Mouse (Mus musculus) hindbrain, embryonic 15.5 days (tissue): ENCODE results near the gene Lrmda. TPM values are rescaled to one million over a fixed set of nuclear protein-coding genes. Genes with fewer than 3 reads are reported as not detected.

Source experiments
- ATAC-seq: fragments of 200-750 bp; cut with Nextera tagmentation; 2 replicates; pipeline ENCODE4 v1.8.0; 2017; ENCODE audit warnings: low read depth, moderate number of reproducible peaks, moderate TSS enrichment; ENCODE audit not compliant: low FRiP score
- H3K27ac ChIP-seq: fragments of 300-500 bp; sonication (generic); replicated peaks from 2 replicates; pipeline ENCODE4 v1.5.1; 2015; ENCODE audit warnings: mild to moderate bottlenecking, inconsistent platforms
- H3K27me3 ChIP-seq: fragments of 300-500 bp; sonication (generic); 2 replicates; pipeline ENCODE4 v1.6.1; 2015; ENCODE audit warnings: control low read depth, inconsistent platforms
- H3K36me3 ChIP-seq: fragments of 300-500 bp; sonication (generic); 2 replicates; pipeline ENCODE4 v1.6.1; 2015; ENCODE audit warnings: control low read depth, inconsistent platforms
- H3K4me1 ChIP-seq: fragments of 300-500 bp; sonication (generic); replicated peaks from 2 replicates; pipeline ENCODE4 v1.6.1; 2015; ENCODE audit warnings: control low read depth, inconsistent platforms
- H3K4me2 ChIP-seq: fragments of 300-500 bp; sonication (generic); 2 replicates; pipeline ENCODE4 v1.6.1; 2015; ENCODE audit warnings: moderate library complexity, mild to moderate bottlenecking, inconsistent platforms
- H3K4me3 ChIP-seq: fragments of 300-500 bp; sonication (generic); 2 replicates; pipeline ENCODE4 v1.5.1; 2015; ENCODE audit warnings: mild to moderate bottlenecking, inconsistent platforms
- H3K9ac ChIP-seq: fragments of 300-500 bp; sonication (generic); 2 replicates; pipeline ENCODE4 v1.6.1; 2015; ENCODE audit warnings: inconsistent platforms
- H3K9me3 ChIP-seq: fragments of 300-500 bp; sonication (generic); 2 replicates; pipeline ENCODE4 v1.6.1; 2016; ENCODE audit warnings: control low read depth, inconsistent platforms
- WGBS: fragments of 180-500 bp; shearing (Covaris S2); methylation state at CpG from one replicate; pipeline ENCODE4 v1.1.7; 2015; 5-methylcytosine and 5-hydroxymethylcytosine counted together
- polyA plus RNA-seq: library from polyadenylated mRNA; unstranded; fragments of >200 nt; fragmentation: Nextera tagmentation; extraction: Ambion mirVana; gene quantifications from 2 replicates; pipeline ENCODE4 v1.2.1, GENCODE M21; 2015

Gene Lrmda
- polyA plus RNA-seq, 1 experiment from 2014 or later = 0.23 TPM

GRCm38 (mm10) chr14:22968705-22969104, 949.2 kb downstream of the Lrmda start:
- no peak overlapping the region for H3K4me3 ChIP-seq
- H3K4me1 ChIP-seq = no peaks in the 10 kb centered on the region
- no peaks in the 10 kb centered on the region for H3K9me3 ChIP-seq
- no peak for ATAC-seq
- no peaks in the 10 kb centered on the region for H3K36me3 ChIP-seq
- 68% methylated on average over 5 of the region's 5 CpGs for WGBS
- no peak overlapping the region for H3K9ac ChIP-seq
- no peak overlapping the region for H3K4me2 ChIP-seq
- no peaks in the 10 kb centered on the region for H3K27me3 ChIP-seq
- H3K27ac ChIP-seq = no peak overlapping the region

- H3K27ac ChIP-seq = no peak overlapping the region
- no peak for ATAC-seq
- H3K4me2 ChIP-seq = no peak overlapping the region
- H3K9ac ChIP-seq = no peak overlapping the region
- H3K9me3 ChIP-seq = no peaks in the 10 kb centered on the region
- H3K4me3 ChIP-seq = no peak overlapping the region
- H3K27me3 ChIP-seq = no peaks in the 10 kb centered on the region
- 82% methylated on average over 2 of the region's 2 CpGs for WGBS
- H3K4me1 ChIP-seq = no peaks in the 10 kb centered on the region
- H3K36me3 ChIP-seq = no peaks in the 10 kb centered on the region
Observed at GRCm38 (mm10) chr14:22986736-22987135, 967.2 kb downstream of the Lrmda start.

- 95% methylated on average over 3 of the region's 3 CpGs for WGBS
- H3K4me1 ChIP-seq = no peaks in the 10 kb centered on the region
- ATAC-seq = no peak
Observed at GRCm38 (mm10) chr14:22988090-22988669, 968.7 kb downstream of the Lrmda start.

GRCm38 (mm10) chr14:22995184-22995935, 975.8 kb downstream of the Lrmda start:
- no peaks in the 10 kb centered on the region for H3K9me3 ChIP-seq
- 77% methylated on average over 8 of the region's 8 CpGs for WGBS
- H3K9ac ChIP-seq = no peak overlapping the region
- ATAC-seq = no peak
- no peaks in the 10 kb centered on the region for H3K4me1 ChIP-seq
- no peak overlapping the region for H3K4me3 ChIP-seq
- no peak overlapping the region for H3K27ac ChIP-seq
- H3K4me2 ChIP-seq = no peak overlapping the region
- no peaks in the 10 kb centered on the region for H3K36me3 ChIP-seq
- H3K27me3 ChIP-seq = no peaks in the 10 kb centered on the region

More at GRCm38 (mm10) chr14:22988090-22988669, 968.7 kb downstream of the Lrmda start:
- no peak overlapping the region for H3K4me2 ChIP-seq
- H3K9ac ChIP-seq = no peak overlapping the region
- H3K36me3 ChIP-seq = no peaks in the 10 kb centered on the region
- H3K4me3 ChIP-seq = no peak overlapping the region
- no peak overlapping the region for H3K27ac ChIP-seq
- no peaks in the 10 kb centered on the region for H3K9me3 ChIP-seq
- no peaks in the 10 kb centered on the region for H3K27me3 ChIP-seq

DNA sequence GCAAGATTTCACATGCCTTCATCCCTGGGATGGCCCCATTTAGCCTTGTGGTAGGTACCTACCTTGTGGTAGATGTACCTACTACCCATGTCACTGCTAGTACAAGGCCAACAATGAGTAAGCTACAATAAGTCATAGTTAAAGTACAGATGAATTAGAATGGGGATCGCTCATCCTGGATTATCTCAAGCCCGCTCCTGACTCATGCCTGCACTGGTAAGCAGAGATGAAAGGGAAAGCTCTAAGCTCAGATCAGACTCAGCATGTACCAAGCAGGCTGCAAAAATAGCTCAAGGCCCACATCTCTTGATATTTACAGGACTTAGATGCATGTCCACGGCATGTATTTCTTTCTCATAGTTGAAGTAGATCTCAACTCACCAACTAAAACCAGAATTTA, 979.4 kb downstream of the Lrmda start:
- no peaks in the 10 kb centered on the region for H3K9me3 ChIP-seq
- no peak overlapping the region for H3K9ac ChIP-seq
- no peak overlapping the region for H3K27ac ChIP-seq
- H3K36me3 ChIP-seq = no peaks in the 10 kb centered on the region
- H3K27me3 ChIP-seq = no peaks in the 10 kb centered on the region
- H3K4me2 ChIP-seq = no peak overlapping the region
- no peak for ATAC-seq
- WGBS = 91% methylated on average over 3 of the region's 3 CpGs
- H3K4me3 ChIP-seq = no peak overlapping the region
- H3K4me1 ChIP-seq = no peaks in the 10 kb centered on the region

- H3K9ac ChIP-seq = no peak overlapping the region
- ATAC-seq = no peak
Observed at GRCm38 (mm10) chr14:23011989-23012388, 992.5 kb downstream of the Lrmda start.

DNA sequence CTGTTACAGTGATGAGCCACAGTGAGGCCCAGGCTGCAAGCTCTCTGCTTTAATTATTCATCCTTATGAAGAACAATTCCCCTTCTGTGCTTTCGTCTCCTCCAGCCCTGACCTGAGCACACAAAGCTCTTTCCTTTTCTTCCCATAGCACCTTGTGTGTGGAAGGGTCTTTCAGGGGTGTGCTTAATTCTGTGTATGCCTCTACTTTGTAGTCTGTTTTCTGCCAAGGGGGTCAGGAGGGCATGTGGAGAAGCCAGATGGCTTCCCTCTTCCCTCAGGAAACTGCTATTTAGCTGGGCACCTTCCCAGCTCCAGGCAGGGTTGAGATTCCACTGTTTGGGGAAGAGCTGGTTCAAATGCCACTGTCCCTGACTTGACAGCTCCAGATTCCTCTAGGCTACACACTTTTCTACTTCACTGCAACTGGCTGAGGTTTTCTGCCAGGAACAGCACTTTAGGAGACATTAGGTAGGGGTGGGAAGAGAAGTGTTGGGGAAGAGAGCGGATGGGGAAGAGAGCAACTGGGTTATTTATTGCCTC, 995.3 kb downstream of the Lrmda start:
- Histone ChIP-seq H3K9me3 (no peaks in the 10 kb centered on the region), H3K27ac (peak overlapping the region; percentile 48), H3K36me3 (no peaks in the 10 kb centered on the region), H3K27me3 (no peaks in the 10 kb centered on the region), H3K4me1 (peaks cover 21% of the 10 kb centered on the region), H3K9ac (no peak overlapping the region), H3K4me2 (0 out of 2 replicates have a peak overlapping the region, but pooled peaks have one; percentile 2), H3K4me3 (no peak overlapping the region)
- peak; percentile 71; the same call in 1 of the 2 replicates for ATAC-seq
- 23% methylated on average over 2 of the region's 2 CpGs for WGBS

More at GRCm38 (mm10) chr14:23011989-23012388, 992.5 kb downstream of the Lrmda start:
- Histone ChIP-seq H3K4me1 (peaks cover 21% of the 10 kb centered on the region), H3K4me2 (no peak overlapping the region), H3K27me3 (no peaks in the 10 kb centered on the region), H3K36me3 (no peaks in the 10 kb centered on the region), H3K27ac (no peak overlapping the region), H3K9me3 (no peaks in the 10 kb centered on the region), H3K4me3 (no peak overlapping the region)
- 86% methylated on average over 1 of the region's 1 CpGs for WGBS

GRCm38 (mm10) chr14:23015321-23016067, 996.0 kb downstream of the Lrmda start:
- Histone ChIP-seq H3K27me3 (no peaks in the 10 kb centered on the region), H3K9ac (no peak overlapping the region), H3K4me1 (peaks cover 21% of the 10 kb centered on the region), H3K9me3 (no peaks in the 10 kb centered on the region), H3K4me2 (peak overlapping the region; percentile 18; the same call in 1 of the 2 replicates), H3K27ac (peak overlapping the region; percentile 48), H3K4me3 (no peak overlapping the region), H3K36me3 (no peaks in the 10 kb centered on the region)
- WGBS = 30% methylated on average over 16 of the region's 16 CpGs
- ATAC-seq = peak; percentile 69

DNA sequence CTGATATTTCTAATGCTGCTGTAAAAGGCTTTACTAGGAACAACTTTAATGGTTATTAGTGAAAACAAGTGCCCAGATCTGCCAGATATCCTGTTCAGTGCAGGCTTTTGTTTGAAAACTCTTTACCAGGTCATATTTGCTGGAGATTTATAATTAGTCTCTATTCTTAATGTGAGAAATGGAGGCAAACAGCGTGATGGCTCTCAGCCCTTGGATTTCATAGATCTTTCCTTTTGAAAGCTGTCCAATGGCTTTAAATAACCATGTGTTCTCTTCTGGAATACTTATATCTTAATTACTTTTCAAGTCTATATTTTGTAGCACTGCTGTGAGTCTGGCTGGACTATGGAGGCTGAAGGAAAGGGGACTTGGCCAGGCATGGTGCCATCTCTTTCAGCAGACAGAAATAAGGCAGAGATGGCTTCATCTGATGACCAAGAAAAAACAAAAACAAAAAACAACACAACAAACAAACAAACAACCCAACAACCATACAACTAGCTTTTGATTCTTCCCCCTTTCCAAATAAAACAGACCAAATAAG, 996.6 kb downstream of the Lrmda start:
- H3K27ac ChIP-seq = peak overlapping the region; percentile 10
- peak overlapping the region; percentile 18; the same call in 1 of the 2 replicates for H3K4me2 ChIP-seq
- ATAC-seq = no peak

DNA sequence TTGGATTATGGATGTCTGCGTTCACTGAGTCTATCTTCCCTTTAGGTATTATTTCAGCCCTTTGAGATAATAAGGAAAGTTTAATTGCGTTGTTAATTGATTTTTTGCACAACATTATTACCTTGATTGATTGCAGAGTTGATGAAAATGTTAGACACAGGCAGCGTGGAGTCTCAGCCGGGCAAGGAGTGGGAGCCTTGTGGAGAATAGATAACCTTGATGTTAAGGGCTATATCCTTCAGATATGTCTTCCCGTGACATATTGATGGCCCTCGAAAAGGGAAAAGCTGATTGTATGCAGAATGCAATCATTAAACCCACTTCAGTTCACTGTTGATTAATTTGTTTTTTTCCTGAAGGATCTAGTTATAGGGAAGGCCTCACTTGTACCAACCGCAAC, 1021.5 kb downstream of the Lrmda start:
- Histone ChIP-seq H3K27ac (no peak overlapping the region), H3K27me3 (no peaks in the 10 kb centered on the region), H3K4me2 (no peak overlapping the region), H3K4me3 (no peak overlapping the region), H3K9me3 (no peaks in the 10 kb centered on the region), H3K4me1 (no peaks in the 10 kb centered on the region), H3K36me3 (no peaks in the 10 kb centered on the region), H3K9ac (no peak overlapping the region)
- no peak for ATAC-seq
- 60% methylated on average over 7 of the region's 7 CpGs for WGBS

More for the DNA sequence above, 996.6 kb downstream of the Lrmda start:
- no peak overlapping the region for H3K4me3 ChIP-seq
- H3K36me3 ChIP-seq = no peaks in the 10 kb centered on the region
- H3K4me1 ChIP-seq = peaks cover 21% of the 10 kb centered on the region
- H3K9me3 ChIP-seq = no peaks in the 10 kb centered on the region
- no peaks in the 10 kb centered on the region for H3K27me3 ChIP-seq
- H3K9ac ChIP-seq = no peak overlapping the region
- 40% methylated on average over 1 of the region's 1 CpGs for WGBS

DNA sequence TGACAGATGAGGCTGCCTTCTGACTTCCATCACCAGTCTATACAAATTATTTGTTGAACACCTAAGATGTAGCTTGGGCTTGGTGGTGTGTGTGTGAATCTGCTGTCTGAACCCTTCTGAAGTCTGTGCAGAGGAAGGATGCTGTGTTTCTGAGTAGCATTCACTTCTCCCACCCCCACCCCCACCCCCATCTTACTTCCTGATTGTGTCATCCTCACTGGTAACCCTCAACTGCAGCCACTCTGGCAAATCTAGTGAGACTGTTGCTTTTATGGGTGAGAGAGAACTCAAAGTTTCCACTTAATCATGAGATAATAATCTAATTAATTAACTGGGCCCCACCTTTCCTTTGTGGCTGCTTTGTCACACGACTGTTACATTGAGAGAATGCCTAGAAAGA, 1025.8 kb downstream of the Lrmda start:
- H3K4me2 ChIP-seq = no peak overlapping the region
- 38% methylated on average over 1 of the region's 1 CpGs for WGBS
- 0 out of 2 replicates have a peak, but pooled peaks cover 2% of the 10 kb centered on the region for H3K27me3 ChIP-seq
- H3K27ac ChIP-seq = no peak overlapping the region
- H3K9ac ChIP-seq = no peak overlapping the region
- no peaks in the 10 kb centered on the region for H3K9me3 ChIP-seq
- H3K4me1 ChIP-seq = no peaks in the 10 kb centered on the region
- no peak overlapping the region for H3K4me3 ChIP-seq
- no peak for ATAC-seq
- H3K36me3 ChIP-seq = no peaks in the 10 kb centered on the region
